Mouse (Mus musculus): ENCODE data around the gene Ccr9.

- TF ChIP-seq GATA1 (IDR thresholded peaks at IDR 0.05; ENCODE audit: borderline replicate concordance, low read length), result no peak
- no peak for TF ChIP-seq FLI1 (IDR thresholded peaks at IDR 0.05; ENCODE audit: low read length)
Observed at GRCm38 (mm10) chr9:123758156-123758555, 79.9 kb downstream of the Ccr9 start.
